Mouse (Mus musculus): ENCODE results near the gene Ctbp1.

- TF ChIP-seq POLR2A (IDR thresholded peaks at IDR 0.05; ENCODE audit: borderline replicate concordance, control insufficient read depth, low read depth, low read length) (no peak), CTCF (IDR thresholded peaks at IDR 0.05; ENCODE audit: control insufficient read depth, insufficient read depth, low read length) (no peak)
Measured at GRCm38 (mm10) chr5:33277286-33277685, 2.5 kb upstream of the Ctbp1 start.

Data from bone marrow, adult 2 months (tissue).